Mouse (Mus musculus) stomach, embryonic 16.5 days (tissue): ENCODE measurements around the gene Sycp2l. TPM values are rescaled to one million over a fixed set of nuclear protein-coding genes. Genes with fewer than 3 reads are reported as not detected.

Experiments used
- ATAC-seq: fragments of 200-750 bp; cut with Nextera tagmentation; 2 replicates; pipeline ENCODE4 v1.8.0; 2017; ENCODE audit warnings: moderate number of reproducible peaks, moderate TSS enrichment; ENCODE audit not compliant: insufficient read depth, low FRiP score
- H3K27ac ChIP-seq: fragments of 300-500 bp; sonication (generic); 2 replicates; pipeline ENCODE4 v1.5.1; 2014; ENCODE audit warnings: low read length
- H3K27me3 ChIP-seq: fragments of 300-500 bp; sonication (generic); 2 replicates; pipeline ENCODE4 v1.6.1; 2014; ENCODE audit warnings: low read length, control low read depth, mixed read lengths; ENCODE audit not compliant: control insufficient read depth, insufficient read depth
- H3K36me3 ChIP-seq: fragments of 300-500 bp; sonication (generic); 2 replicates; pipeline ENCODE4 v1.6.1; 2014; ENCODE audit warnings: low read length; ENCODE audit not compliant: control insufficient read depth, insufficient read depth
- H3K4me1 ChIP-seq: fragments of 300-500 bp; sonication (generic); 2 replicates; pipeline ENCODE4 v1.6.1; 2014; ENCODE audit warnings: low read length, control low read depth, mixed read lengths; ENCODE audit not compliant: control insufficient read depth, insufficient read depth
- H3K4me2 ChIP-seq: fragments of 300-500 bp; sonication (generic); 2 replicates; pipeline ENCODE4 v1.6.1; 2014; ENCODE audit warnings: low read depth, low read length, mixed read lengths
- H3K4me3 ChIP-seq: fragments of 300-500 bp; sonication (generic); replicated peaks from 2 replicates; pipeline ENCODE4 v1.5.1; 2014; ENCODE audit warnings: mild to moderate bottlenecking, low read length
- H3K9ac ChIP-seq: fragments of 300-500 bp; sonication (generic); 2 replicates; pipeline ENCODE4 v1.6.1; 2014; ENCODE audit warnings: low read length
- H3K9me3 ChIP-seq: fragments of 300-500 bp; sonication (generic); replicated peaks from 2 replicates; pipeline ENCODE4 v1.6.1; 2016; ENCODE audit warnings: low read length, control low read depth; ENCODE audit not compliant: control insufficient read depth
- WGBS: fragments of 180-500 bp; shearing (Covaris S2); extraction: QIAGEN DNeasy Blood & Tissue Kit; methylation state at CpG from one replicate; pipeline ENCODE4 v1.1.7; 2014; 5-methylcytosine and 5-hydroxymethylcytosine counted together
- polyA plus RNA-seq: library from polyadenylated mRNA; unstranded; fragments of >200 nt; fragmentation: Nextera tagmentation; extraction: Ambion mirVana; gene quantifications from 2 replicates; pipeline ENCODE4 v1.2.1, GENCODE M21; 2015

Gene Sycp2l
- polyA plus RNA-seq, 1 experiment from 2014 or later: 0.32 TPM

DNA sequence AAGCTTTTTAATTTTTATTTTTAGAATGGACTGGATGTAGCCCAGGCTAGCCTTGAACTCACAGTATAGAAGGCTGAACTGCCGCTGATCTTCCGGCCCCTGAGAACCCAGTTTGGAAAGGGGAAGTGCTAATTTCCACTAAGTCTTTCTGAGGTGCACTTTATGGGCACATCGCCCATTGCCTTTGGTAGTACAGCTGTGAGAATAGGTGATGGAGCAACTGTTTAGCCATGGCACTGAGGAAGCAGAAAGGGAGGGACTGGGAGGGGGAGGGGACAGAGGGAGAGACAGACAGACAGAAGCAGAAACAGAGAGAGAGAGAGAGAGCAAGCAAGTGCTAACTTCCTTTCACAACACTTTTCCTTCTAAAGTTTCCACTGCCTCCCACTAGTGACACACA, 29.6 kb upstream of the Sycp2l start:
- no peaks in the 10 kb centered on the region for H3K36me3 ChIP-seq
- 82% methylated on average over 3 of the region's 3 CpGs for whole genome bisulfite sequencing
- H3K4me3 ChIP-seq: no peak overlapping the region
- H3K27me3 ChIP-seq: no peaks in the 10 kb centered on the region; the same call in 1 of the 2 replicates
- H3K9me3 ChIP-seq: no peaks in the 10 kb centered on the region
- no peak overlapping the region for H3K4me2 ChIP-seq
- no peak overlapping the region for H3K27ac ChIP-seq
- no peak for ATAC-seq
- no peak overlapping the region for H3K9ac ChIP-seq
- no peaks in the 10 kb centered on the region for H3K4me1 ChIP-seq

DNA sequence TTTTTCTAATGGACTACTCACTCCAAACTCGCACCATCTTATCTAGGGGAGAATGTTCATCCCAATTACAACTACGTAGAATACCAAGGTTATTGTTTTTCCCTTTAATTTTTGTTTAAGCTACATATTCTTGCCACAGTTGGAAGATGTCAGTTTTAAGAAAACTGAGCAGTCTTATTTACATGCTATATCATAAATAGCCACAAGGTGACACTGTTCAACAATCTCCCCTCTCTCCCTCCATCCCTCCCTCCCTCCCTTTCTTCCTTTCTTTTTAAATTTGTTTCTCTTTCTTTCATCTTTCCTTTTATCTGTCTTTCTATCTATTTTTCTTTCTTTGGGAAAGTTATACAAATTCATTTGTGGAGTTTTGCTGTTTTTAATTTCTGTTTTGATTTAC, 29.0 kb upstream of the Sycp2l start:
- Histone ChIP-seq H3K9ac (no peak overlapping the region), H3K36me3 (no peaks in the 10 kb centered on the region), H3K27ac (no peak overlapping the region), H3K27me3 (no peaks in the 10 kb centered on the region; the same call in 1 of the 2 replicates), H3K9me3 (no peaks in the 10 kb centered on the region), H3K4me2 (no peak overlapping the region), H3K4me3 (no peak overlapping the region), H3K4me1 (no peaks in the 10 kb centered on the region)
- no peak for ATAC-seq
- WGBS: 17% methylated on average over 2 of the region's 2 CpGs

DNA sequence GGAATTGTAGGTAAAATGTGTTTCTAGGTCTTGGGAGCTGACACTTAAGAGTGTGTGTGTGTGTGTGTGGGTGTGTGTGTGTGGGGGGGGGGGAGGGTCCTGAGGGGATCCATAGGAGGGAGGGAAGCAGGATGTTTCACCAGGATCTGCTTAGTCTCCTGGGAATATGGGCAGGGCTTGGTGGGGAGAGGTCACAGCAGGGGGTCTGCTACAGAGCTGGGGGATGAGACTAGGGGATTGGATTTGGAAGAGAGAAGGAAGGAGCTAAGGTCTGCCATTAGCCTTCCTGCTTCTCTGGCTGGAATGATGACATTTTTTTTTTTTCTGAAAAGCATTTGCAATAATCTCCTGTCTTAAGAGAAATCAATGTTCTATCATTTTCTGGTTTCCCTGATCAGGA, 25.4 kb upstream of the Sycp2l start:
- Histone ChIP-seq H3K4me2 (no peak overlapping the region), H3K27ac (no peak overlapping the region), H3K4me1 (no peaks in the 10 kb centered on the region; the same call in 1 of the 2 replicates), H3K27me3 (peaks cover 8% of the 10 kb centered on the region; the same call in 1 of the 2 replicates), H3K9me3 (no peaks in the 10 kb centered on the region), H3K36me3 (no peaks in the 10 kb centered on the region), H3K9ac (no peak overlapping the region), H3K4me3 (no peak overlapping the region)
- ATAC-seq: no peak

DNA sequence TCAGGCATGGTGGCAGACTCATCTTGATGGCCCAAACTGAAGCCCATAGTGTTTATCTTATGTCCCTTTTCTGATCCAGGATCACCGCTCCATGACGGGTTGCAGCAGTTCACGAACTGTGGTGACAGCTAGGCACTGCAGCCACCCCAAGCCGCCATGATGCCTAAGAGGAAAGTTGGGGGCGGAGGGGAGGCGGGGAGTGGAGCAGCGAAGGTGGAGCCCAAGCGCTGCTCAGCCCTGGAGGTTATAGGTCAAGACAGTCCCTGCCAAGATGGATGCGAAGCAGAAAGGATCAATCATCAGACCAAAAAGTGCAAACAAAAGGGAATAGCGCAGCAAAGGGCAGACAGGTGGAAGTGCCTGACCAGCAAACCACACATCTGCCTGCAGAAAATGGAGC, 22.8 kb upstream of the Sycp2l start:
- ATAC-seq: no peak
- peak overlapping the region; percentile 40 for H3K4me2 ChIP-seq
- H3K4me1 ChIP-seq: no peaks in the 10 kb centered on the region; the same call in 1 of the 2 replicates

DNA sequence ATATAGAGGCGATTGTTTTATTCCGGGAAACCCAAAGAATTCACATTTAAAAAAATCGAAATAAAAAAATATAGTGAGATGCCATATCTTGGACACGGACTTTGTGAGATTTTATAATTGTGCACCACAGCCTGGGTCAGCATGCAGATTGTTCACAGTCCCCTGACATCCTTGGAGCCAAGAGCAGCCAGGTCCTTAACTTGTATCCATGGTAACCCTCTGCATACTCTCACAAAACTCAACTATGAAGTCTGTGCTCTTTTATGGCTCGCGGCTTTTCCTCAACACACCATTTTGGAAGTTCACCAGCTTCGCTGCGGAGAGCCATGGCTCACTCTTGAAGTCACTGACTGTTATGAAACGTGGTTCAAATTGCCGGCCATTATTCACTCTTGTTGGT, 19.9 kb upstream of the Sycp2l start:
- no peak overlapping the region for H3K9ac ChIP-seq
- WGBS: 70% methylated on average over 10 of the region's 10 CpGs
- no peak overlapping the region for H3K4me3 ChIP-seq
- H3K9me3 ChIP-seq: no peaks in the 10 kb centered on the region
- H3K4me1 ChIP-seq: no peaks in the 10 kb centered on the region; the same call in 1 of the 2 replicates
- H3K36me3 ChIP-seq: no peaks in the 10 kb centered on the region
- no peak overlapping the region for H3K27ac ChIP-seq
- peaks cover 8% of the 10 kb centered on the region; the same call in 1 of the 2 replicates for H3K27me3 ChIP-seq
- no peak overlapping the region for H3K4me2 ChIP-seq
- no peak for ATAC-seq

More for the DNA sequence above, 22.8 kb upstream of the Sycp2l start:
- Histone ChIP-seq H3K9me3 (no peaks in the 10 kb centered on the region), H3K36me3 (no peaks in the 10 kb centered on the region), H3K4me3 (no peak overlapping the region; the same call in 1 of the 2 replicates), H3K9ac (no peak overlapping the region), H3K27ac (no peak overlapping the region), H3K27me3 (peaks cover 8% of the 10 kb centered on the region; the same call in 1 of the 2 replicates)
- 14% methylated on average over 10 of the region's 10 CpGs for WGBS

DNA sequence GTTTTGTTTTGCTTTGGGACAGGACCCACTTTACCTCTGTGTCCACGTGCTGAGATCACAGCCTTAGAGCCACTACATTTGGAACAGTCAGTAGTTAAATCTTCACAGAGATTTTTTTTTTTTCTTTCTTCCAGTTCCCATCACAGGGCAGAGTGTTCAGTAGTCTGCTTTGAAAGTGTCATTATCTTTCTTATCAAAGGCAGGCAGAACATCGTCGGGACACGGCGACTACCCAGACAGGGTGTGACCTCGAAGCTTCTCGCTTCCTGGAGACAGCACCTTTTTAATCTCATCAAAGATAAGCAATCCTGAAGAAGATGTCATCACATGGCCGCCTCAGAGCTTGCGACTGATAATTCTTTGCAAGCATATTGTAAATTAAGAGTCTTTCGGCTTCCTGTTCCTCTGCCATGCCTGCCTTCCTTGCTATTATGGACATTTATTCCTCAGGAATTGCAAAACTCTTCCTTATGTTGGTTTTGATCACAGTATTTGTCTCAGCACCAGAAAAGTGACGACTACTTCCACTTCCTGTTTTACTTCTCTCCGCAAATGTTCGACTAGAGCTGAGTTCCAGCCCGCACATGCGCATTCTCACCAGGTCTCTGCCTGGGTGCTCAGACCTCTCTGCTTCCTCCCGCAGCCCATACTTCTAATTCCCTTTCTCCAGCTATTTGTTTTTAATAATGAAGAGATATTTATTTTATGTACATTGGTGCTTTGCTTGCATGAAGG, 16.6 kb upstream of the Sycp2l start:
- Histone ChIP-seq H3K27ac (no peak overlapping the region), H3K36me3 (no peaks in the 10 kb centered on the region), H3K4me3 (no peak overlapping the region), H3K9me3 (no peaks in the 10 kb centered on the region), H3K4me2 (0 out of 2 replicates have a peak overlapping the region, but pooled peaks have one; percentile 1), H3K9ac (no peak overlapping the region), H3K4me1 (no peaks in the 10 kb centered on the region), H3K27me3 (no peaks in the 10 kb centered on the region)
- 46% methylated on average over 16 of the region's 16 CpGs for WGBS
- ATAC-seq: no peak

DNA sequence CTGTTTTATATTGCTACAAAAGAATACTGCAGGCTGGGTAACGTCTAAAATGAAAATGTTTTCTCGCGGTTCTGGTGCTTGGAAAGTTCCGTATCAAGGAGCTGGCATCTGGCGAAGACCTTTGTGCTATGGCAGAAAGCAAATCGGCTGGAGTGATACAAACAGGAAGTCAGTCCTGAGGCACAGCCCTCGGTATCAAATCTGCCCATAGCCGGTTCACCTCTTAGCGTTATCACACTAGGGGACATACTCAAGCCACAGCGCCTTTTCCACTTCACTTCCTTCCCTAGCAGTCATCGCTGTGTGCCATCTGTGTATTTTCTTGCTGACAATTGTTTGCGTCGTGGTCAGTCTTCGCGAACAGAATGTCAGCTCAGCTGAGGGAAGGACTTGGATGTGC, 15.8 kb upstream of the Sycp2l start:
- H3K4me3 ChIP-seq: no peak overlapping the region
- no peaks in the 10 kb centered on the region for H3K27me3 ChIP-seq
- no peak overlapping the region for H3K27ac ChIP-seq
- H3K9ac ChIP-seq: no peak overlapping the region
- H3K4me2 ChIP-seq: no peak overlapping the region
- H3K36me3 ChIP-seq: no peaks in the 10 kb centered on the region
- H3K4me1 ChIP-seq: no peaks in the 10 kb centered on the region
- WGBS: 84% methylated on average over 15 of the region's 15 CpGs
- H3K9me3 ChIP-seq: no peaks in the 10 kb centered on the region
- no peak for ATAC-seq

DNA sequence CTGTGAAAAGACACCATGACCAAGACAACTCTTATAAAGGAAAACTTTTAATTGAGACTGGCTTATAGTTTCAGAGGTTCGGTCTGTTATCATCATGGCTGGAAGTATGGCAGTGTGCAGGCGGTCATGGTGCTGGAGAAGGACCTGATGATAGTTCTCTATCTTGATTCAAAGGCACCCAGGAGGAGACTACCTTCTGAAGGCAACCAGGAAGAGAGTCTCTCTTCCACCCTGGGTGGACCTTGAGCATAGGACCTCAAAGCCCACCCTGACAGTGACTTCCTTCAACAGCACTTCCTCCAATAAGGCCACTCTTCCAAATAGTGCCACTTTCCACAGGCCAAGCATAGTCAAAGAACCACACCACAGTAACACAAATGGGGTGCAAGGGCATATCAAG, 14.1 kb upstream of the Sycp2l start:
- H3K4me2 ChIP-seq: no peak overlapping the region
- no peak for ATAC-seq
- H3K27ac ChIP-seq: no peak overlapping the region
- no peak overlapping the region for H3K4me3 ChIP-seq
- no peaks in the 10 kb centered on the region for H3K36me3 ChIP-seq
- H3K4me1 ChIP-seq: no peaks in the 10 kb centered on the region
- WGBS: 94% methylated on average over 2 of the region's 2 CpGs
- H3K9me3 ChIP-seq: no peaks in the 10 kb centered on the region
- H3K27me3 ChIP-seq: no peaks in the 10 kb centered on the region
- H3K9ac ChIP-seq: no peak overlapping the region

DNA sequence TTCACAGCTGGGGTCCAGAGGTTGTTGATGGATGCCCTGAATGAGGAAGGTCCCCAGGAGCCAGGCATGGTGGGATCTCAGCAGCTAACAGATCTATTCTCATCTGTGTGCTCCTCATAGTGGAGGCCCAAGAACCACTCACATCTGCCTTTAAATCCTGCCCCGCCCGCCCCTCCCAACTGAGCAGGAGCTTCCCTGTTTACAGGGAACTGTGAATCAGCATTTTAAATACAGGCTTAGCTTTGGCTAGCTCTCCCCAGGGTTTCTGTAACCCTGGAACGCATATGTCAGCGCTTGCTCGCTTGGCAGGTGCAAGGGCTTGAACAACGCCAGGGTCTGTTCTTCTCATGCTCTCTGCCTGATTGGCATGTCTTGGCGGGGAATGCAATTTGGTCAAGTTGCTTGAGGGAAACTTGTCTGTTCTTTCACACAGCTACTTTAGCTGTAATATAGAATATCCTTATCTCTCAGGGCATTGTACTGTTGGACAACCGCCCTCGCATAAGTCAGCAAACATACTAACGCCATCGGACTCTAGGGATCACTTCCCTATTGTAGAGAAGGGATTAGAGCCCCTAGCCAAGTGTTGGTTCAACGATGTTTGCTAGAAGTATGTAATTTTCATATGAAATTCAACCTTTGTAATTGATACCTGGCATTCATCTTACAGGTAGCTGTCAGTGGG, 10.1 kb upstream of the Sycp2l start:
- Histone ChIP-seq H3K27me3 (no peaks in the 10 kb centered on the region), H3K27ac (no peak overlapping the region), H3K9me3 (no peaks in the 10 kb centered on the region), H3K4me2 (no peak overlapping the region), H3K9ac (no peak overlapping the region), H3K36me3 (no peaks in the 10 kb centered on the region), H3K4me3 (no peak overlapping the region), H3K4me1 (no peaks in the 10 kb centered on the region)
- ATAC-seq: no peak
- 64% methylated on average over 12 of the region's 12 CpGs for WGBS
